Mouse (Mus musculus): ENCODE data around the gene Gsg1l. TPM values are rescaled to one million over a fixed set of nuclear protein-coding genes. Genes with fewer than 3 reads are reported as not detected.

Gsg1l gene
- total RNA-seq, 4 experiments from 2014 or later: 0.07 TPM; not detected in 3

GRCm38 (mm10) chr7:126080949-126081654 lies 1.1 kb downstream of the Gsg1l start:
- DNase-seq (ENCODE audit: low spot score in 2 of 2): no peak

- no peak for DNase-seq (ENCODE audit: low spot score in 2 of 2)
Observed at GRCm38 (mm10) chr7:126076935-126077334, 5.3 kb downstream of the Gsg1l start.

- DNase-seq (ENCODE audit: low spot score in 2 of 2): no peak
Observed at GRCm38 (mm10) chr7:126075058-126075457, 7.2 kb downstream of the Gsg1l start.

GRCm38 (mm10) chr7:126070321-126070720 lies 11.9 kb downstream of the Gsg1l start:
- no peak for DNase-seq (ENCODE audit: low spot score in 2 of 2)

GRCm38 (mm10) chr7:126066777-126067176 lies 15.4 kb downstream of the Gsg1l start:
- no peak for DNase-seq (ENCODE audit: low spot score in 2 of 2)

- no peak for DNase-seq (ENCODE audit: low spot score in 2 of 2)
Observed at GRCm38 (mm10) chr7:126065243-126065876, 16.9 kb downstream of the Gsg1l start.

- DNase-seq (ENCODE audit: low spot score in 2 of 2): no peak
Observed at GRCm38 (mm10) chr7:126062228-126062627, 20.0 kb downstream of the Gsg1l start.

GRCm38 (mm10) chr7:126058918-126059317 lies 23.3 kb downstream of the Gsg1l start:
- no peak for DNase-seq (ENCODE audit: low spot score in 2 of 2)

GRCm38 (mm10) chr7:126057332-126057914 lies 24.8 kb downstream of the Gsg1l start:
- DNase-seq (ENCODE audit: low spot score in 2 of 2): no peak

GRCm38 (mm10) chr7:126054574-126054973 lies 27.6 kb downstream of the Gsg1l start:
- DNase-seq (ENCODE audit: low spot score in 2 of 2): no peak

GRCm38 (mm10) chr7:126053618-126054017 lies 28.6 kb downstream of the Gsg1l start:
- no peak for DNase-seq (ENCODE audit: low spot score in 2 of 2)

- no peak for DNase-seq (ENCODE audit: low spot score in 2 of 2)
Observed at GRCm38 (mm10) chr7:126051910-126052309, 30.3 kb downstream of the Gsg1l start.

GRCm38 (mm10) chr7:126045077-126045476 lies 37.1 kb downstream of the Gsg1l start:
- DNase-seq (ENCODE audit: low spot score in 2 of 2): no peak

- DNase-seq (ENCODE audit: low spot score in 2 of 2): no peak
Observed at GRCm38 (mm10) chr7:126042306-126042705, 39.9 kb downstream of the Gsg1l start.

GRCm38 (mm10) chr7:126040794-126041526 lies 41.3 kb downstream of the Gsg1l start:
- DNase-seq (ENCODE audit: low spot score in 2 of 2): peak; percentile 18 to 36

GRCm38 (mm10) chr7:126039847-126040246 lies 42.4 kb downstream of the Gsg1l start:
- no peak for DNase-seq (ENCODE audit: low spot score in 2 of 2)

GRCm38 (mm10) chr7:126039247-126039835 lies 42.9 kb downstream of the Gsg1l start:
- DNase-seq (ENCODE audit: low spot score in 2 of 2): no peak

- DNase-seq (ENCODE audit: low spot score in 2 of 2): no peak
Observed at GRCm38 (mm10) chr7:126038366-126039246, 43.6 kb downstream of the Gsg1l start.

- DNase-seq (ENCODE audit: low spot score in 2 of 2): no peak
Observed at GRCm38 (mm10) chr7:126035332-126035731, 46.9 kb downstream of the Gsg1l start.

GRCm38 (mm10) chr7:126032776-126033209 lies 49.4 kb downstream of the Gsg1l start:
- no peak for DNase-seq (ENCODE audit: low spot score in 2 of 2)

Data from gastrocnemius, adult 8-10 months (tissue).